Mouse (Mus musculus): ENCODE measurements at regions not wholly inside any gene's neighbourhood (a gene's known extent, or its start where the extent isn't known, plus 50 kb on each side); places are given as distances from the start of the nearest gene placed in this dataset.

DNA sequence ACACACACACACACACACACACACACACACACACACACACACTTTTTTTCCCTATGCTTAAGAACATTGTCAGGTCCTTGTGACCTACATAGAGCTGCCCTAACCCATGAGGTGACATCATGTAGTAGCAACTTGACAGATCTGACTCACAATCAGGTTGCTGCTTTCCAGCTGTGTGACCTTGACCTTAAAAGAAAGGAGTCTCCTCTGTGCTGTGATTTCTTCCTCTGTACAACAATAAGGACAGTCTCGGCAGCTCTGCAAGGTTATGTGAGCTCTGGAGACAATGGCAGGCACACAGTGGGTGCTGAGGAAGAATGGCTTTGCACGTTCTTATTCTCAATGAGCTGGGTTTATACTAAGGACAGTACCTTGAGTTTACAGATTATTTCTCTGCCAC lies 73.7 kb upstream of the Cacna2d3 start:
- no peak for TF ChIP-seq CTCF (IDR thresholded peaks at IDR 0.05; ENCODE audit: low read depth, low read length)
- no peak for TF ChIP-seq GATA1 (IDR thresholded peaks at IDR 0.05; ENCODE audit: borderline replicate concordance, low read length)
- TF ChIP-seq GATA2 (IDR thresholded peaks at IDR 0.05; ENCODE audit: borderline replicate concordance, low read depth, low read length) = no peak
- TF ChIP-seq TAL1 (conservative IDR thresholded peaks at IDR 0.05; ENCODE audit: low read depth, low read length) = no peak

All from G1E (cell line).